Mouse (Mus musculus) megakaryocyte-erythroid progenitor cell, adult 5-6 weeks (primary cell): ENCODE measurements around the gene Cyba. TPM values are rescaled to one million over a fixed set of nuclear protein-coding genes. Genes with fewer than 3 reads are reported as not detected.
A peak's percentile ranks its signal among the peaks of the same experiment; 100 is the strongest.

ENCODE experiments used
- ATAC-seq: replicated peaks from 2 replicates; pipeline ENCODE4 v1.8.0; 2016; ENCODE audit warnings: mild to moderate bottlenecking, inconsistent platforms; ENCODE audit not compliant: severe bottlenecking, poor library complexity, low FRiP score, low TSS enrichment
- total RNA-seq, 2 experiments: library from RNA; stranded (forward) in 1 of 2; stranded (reverse) in 1 of 2; fragments of 200-1000, 215-1000 nt in 1 of 2; fragments of >200 nt in 1 of 2; fragmentation: Nextera tagmentation in 1 of 2; gene quantifications; 2 replicates each; pipeline ENCODE4 v1.2.3; 2014 to 2017

Gene Cyba
- total RNA-seq, 2 experiments from 2014 or later, result 25.4 to 69.7 TPM

DNA sequence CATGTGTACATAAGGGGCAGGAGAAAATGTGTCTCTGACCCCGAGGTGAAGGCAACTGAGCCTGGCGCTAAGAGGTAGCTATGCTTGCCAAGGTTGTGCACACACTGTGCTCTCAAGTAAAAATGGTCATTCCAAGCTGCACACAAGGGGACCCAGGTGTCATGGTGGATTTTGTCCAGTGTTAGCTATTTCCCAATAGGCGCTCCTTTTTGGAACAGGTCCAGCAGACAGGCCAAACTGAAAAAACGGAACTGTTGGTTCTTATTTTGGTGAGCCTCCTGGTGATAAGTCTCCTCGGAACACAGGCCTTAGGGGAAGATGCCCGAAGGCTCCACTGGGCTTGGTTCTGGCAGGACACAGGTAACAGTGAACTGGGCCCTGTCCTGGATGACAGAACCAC lies 21.7 kb upstream of the Cyba start:
- no peak for ATAC-seq

DNA sequence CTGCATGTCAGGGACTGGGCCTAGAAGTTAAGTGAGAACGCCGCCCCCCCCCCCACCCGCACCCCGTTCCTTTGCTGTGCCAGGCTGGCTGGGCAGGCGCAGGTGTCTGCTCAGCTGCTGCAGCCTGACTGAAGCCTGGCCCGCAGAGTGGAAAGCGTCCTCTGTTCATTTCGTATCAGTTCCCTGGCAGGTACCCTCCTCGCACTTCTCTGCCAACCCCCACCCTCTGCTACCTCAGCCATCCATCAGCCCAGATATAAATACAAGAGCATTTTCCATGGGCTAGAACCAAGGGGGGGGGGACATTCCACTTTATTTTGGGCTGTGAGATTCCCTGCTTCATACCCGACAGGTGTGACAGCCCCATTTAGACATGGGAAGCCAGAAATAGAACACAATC lies 19.4 kb upstream of the Cyba start:
- no peak for ATAC-seq

DNA sequence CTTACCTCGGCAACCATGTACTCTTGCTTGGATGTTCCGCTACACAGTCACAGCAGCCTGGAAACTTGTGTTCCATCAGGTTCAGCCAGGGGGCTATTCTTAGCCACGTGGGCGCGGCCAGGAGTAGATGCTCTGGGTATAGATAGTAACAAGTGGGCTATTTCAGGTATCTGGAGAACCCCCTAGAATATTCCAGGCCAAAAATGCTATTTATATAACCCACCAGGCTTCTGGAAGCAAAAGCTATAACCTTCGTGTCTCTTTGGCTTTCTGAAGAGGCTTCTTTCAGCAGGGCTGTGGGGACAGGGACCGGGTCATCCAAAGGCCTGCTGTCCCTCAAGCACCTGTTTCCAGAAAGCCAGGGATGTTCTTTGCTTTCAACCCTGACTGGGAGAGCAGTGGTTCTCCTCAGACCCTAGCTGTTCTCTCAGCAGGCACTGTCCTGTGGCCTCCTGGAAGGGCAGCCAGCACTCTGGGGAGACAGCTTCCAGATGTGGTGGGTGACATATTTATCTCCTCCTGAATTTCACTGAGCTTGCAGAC lies 18.5 kb upstream of the Cyba start:
- ATAC-seq, result no peak

DNA sequence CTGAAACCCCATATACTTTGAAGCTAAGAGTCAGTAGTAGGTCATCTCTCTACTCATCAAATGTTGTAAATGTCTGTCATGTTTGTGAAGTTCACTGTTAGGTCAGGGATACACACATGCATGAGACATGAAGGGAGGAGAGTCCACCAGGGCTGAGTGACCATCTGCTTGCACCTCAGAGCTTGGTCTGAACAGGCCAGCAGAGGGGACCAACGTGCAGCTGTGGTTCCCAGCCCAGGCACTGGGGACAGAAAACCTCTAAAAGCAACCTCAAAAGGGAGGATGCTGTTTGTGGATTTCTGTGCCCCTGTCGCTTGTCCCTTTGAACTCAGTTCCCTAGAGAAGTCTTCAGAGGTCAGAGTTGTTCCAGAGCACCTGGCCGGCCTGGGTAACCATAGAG lies 12.5 kb upstream of the Cyba start:
- ATAC-seq, result no peak

DNA sequence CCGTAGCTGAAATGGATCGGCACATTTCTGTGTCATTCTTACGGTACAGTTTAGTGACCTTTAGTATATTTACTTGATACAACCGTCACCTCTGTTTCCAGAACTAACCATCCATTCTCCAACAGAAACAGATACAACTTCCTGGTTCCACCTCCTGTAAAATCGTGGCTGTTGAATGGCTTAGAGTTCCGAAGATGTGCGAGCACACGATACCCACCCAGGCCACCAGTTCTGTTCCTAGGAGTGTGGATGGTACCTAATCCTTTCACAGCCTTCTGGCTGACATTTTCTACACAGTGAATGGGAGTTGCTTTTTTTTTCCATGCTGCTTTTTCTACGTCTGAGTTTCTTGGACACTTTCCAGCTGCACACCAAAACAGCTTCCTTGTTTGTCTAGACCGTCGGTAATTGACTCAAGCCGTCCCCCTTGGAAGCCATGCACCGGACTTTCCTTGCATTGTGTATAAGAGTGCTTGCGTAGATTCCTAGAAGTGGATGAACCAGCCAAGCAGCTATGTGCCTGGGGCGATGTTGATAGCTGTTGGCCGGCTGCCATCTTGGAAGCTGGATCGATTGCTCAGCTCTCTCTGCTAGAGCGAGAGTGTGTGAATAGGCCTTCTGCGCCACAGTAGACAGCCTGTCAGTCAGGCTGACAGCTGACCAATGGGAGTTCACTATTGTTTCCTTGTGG lies 11.5 kb upstream of the Cyba start:
- ATAC-seq, result peak; percentile 73

DNA sequence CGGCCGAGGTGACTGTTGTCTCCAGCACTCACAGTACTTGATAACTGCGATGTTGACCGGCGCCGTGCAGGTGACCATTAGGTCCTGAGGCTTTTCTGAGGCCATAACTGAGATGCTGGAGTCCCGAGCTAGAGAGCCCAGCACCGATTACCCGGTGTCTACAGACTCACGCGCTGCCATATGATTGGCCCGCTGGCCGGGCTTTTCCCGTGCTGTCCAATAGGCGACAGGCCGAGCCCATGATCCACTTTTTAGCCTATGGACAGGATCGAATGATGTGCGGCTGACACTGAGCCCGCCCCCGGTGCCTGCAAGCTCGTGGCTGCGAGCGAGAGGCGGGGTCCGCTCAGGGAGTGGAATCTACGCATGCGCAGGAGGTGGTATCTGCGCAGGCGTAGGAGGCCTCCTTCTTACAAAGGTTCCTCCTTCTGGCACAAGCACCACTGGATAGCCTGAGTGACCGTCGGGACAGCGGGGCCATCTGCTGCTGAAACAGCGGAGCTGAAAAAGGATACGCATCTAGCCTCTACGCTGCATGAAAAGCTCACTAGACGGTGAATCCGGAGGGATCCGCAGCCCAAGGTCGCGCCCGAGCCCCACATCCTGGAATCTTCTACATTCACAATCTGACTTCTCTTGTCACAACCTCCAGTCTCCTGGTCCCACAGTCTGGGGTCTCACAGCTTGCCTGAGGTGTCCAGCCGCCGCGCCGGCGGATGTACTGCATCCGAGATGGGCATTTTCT lies 10.7 kb upstream of the Cyba start, which contains the start of gene Mvd:
TSS of gene Mvd (minus strand) at position 161 of the 745 bp plus-strand sequence.
- peak; percentile 94 for ATAC-seq

DNA sequence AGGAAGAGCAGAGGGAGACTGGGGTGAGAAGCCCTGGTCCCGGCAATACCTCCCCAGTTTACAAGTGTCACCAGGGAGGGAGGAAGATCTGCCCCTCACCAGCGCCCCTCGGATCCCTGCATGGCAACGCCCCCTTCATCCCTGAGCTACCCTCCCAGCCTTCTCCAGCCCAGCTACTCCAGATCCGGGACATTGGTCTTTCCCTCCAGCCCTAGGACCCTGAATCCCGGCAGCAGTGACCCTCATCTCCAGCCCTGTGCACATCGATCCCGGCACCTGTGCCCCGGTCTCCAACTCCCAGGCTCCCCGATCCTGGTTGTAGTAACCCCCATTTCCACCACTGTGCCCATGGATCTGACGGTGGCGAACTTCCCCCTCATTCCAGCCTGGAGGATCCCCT lies 10.1 kb upstream of the Cyba start:
- no peak for ATAC-seq

DNA sequence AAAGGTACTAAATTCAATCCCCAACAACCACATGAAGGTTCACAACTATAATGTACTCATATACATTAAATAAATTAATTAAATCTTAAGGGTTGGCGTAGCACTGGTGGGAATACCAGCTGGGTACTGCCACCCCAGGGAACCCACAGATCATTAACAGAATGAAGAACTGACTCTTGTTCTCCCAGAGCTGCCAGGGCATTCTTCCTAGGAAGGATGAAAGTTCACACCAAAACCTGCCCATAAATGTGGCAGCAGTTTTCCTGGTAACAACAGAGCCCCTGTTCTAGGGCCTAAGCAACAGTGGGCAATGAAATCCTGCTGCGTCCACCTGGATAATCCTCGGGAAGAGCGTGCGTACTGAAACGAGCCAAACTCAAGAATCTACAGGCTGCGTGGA lies 9.6 kb upstream of the Cyba start:
- ATAC-seq, result no peak

DNA sequence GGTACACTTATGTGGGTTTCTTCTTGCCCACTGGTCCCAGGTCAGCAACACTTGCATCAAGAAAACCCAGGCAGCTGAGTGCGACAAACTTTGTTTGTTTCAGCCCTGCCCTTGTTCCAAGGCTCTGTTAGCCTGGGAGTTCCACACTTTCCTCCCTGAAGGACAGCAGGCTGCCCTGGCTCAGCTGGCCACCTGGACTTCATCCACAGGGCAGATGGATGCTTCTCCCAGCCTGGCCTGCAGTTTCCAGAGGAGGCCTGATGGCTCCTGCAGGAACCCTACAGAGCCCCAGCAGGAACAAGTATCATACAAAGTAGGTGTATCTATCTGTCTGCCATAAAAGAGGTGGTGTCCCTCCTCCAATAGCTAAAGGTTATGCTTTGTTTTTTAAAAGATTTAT lies 8.6 kb upstream of the Cyba start:
- no peak for ATAC-seq

DNA sequence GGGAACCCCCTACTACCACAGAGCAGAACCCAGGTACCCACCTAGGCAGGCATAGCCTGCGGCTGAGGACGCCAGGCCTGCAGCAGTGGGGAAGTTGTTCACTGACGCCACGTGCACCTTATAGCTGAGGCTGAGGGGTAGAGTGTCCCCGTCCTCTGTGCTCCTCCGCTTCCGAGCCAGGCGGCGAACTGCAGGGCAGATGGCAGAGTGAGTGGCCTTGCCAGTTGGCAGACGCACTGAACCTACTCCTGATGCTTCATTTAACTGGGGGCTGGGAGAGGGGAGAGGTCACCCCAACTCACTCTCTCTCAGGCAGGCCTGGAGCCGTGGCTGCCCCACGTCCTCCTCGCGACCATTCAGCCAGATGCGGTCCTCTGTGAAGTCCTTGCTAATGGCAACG lies 6.6 kb upstream of the Cyba start:
- no peak for ATAC-seq

DNA sequence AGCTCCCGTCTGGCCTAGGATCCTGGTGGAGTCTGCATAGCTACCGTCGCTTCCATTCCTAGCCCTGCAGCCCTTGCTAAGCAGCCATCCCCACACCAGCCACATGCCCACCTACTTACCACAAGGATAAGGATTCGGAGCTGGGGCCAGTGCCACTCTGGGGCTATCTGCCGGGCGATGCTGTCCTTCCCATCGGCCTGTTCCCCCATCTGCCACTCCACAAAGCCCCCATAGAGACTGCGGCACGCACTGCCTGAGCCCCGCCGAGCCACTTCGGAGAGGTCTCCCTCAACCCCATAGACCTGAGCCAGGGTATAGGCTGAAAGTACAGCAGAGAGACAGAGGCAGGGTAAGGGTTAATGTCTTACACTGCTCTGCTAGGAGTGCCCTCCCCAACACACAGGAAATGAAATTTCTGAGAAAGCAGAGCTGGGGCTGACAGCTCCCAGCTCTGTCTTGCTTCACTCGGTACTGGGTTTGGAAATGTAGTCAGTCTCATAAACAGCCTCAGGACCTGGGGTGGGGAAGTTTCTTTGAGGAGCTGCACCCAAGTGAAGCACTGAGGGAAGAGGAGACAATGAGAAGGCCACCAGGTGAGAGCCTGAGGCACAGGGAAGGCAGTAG lies 5.1 kb upstream of the Cyba start:
- ATAC-seq, result no peak

DNA sequence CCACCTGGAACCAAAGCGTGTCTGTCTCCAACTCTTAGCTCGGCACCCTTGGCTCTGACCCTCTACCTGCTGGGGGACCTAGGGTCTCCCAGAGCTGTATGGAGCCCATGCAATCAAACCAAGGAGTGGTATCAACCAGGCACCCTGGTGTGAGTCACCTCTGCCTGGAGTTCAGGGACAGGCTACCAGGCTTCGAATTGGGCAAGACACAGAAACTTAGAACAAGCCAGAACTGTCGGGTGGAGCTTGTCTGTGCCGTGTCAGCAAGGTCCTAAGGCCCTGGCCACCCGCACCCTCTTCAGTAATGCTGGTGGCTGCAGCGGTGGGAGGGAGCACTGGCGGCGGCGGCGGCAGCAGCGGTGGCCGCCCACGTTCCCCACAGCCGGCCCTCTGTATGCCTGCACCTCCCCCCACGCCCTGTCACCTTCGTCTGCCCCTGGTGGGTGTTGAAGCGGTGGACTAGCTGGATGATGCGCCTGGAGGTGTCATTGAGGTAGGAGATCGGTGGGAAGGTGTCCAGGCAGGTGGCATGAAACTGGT lies 3.9 kb upstream of the Cyba start:
- ATAC-seq, result no peak

DNA sequence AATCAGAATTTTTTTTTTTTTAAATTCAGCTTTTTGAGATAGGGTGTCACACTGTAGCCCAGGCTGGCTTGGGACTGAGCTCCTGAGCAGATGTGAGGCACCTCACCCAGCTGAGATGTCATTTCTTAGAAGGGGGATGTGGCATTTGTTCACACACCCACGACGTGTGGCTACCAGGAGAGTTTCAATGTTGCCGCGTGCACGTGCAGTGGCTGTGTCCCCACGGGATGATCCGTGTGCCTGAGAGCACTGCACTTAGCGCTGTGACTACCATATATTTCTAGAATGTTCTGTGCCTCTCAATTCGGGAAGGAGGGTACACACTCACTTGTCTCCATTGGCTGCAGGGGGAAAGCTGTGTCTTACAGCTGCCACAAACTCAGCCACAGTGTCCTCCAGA lies 3.4 kb upstream of the Cyba start:
- no peak for ATAC-seq

DNA sequence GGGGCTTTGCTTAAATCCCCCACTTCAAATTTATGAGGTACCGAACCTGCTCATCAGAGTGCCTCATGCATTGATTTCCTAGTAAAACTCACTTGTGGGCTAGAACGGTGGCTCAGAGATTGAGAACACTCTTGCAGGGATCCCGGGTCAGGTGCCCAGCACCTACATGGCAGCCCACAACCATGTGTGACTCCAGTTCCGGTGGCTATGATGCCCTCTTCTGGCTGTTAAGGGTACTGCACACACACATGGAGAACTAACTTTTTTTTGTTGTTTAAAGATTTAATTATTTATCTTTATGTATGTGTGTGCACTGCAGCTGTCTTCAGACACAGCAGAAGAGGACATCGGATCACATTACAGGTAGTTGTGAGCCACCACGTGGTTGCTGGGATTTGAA lies 2.6 kb upstream of the Cyba start:
- ATAC-seq, result no peak

DNA sequence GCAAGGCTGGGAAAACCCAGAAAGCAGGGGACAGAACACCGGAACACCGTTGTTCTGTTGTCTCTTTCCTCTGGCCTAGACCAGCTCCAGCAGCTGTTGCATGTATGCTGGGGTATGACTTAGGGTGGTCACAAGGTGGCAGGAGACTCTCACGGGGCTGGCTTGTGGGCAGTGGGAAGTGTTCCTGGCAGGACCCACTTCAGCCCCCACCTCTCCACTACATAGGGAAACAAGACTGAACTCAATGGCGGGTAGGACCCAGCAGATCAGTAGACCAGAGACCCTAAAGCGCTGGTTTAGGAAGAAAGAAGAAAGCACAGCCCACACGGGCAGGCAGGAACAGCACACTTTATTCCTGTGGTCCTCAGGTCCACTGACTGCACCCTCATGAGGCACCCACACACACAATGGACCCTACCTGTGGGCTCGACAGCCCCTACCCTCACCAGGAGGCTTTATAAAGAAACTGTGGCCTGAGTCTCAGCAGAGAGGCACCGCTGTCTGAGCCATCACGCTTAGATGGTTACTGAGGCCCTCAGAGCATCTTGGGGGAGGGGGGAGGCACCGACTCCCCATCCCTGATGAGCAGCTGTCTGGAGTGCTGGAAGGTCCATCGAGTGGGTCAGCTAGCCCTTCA lies 657 bp upstream of the Cyba start:
- peak; percentile 22; the same call in 1 of the 2 replicates for ATAC-seq

DNA sequence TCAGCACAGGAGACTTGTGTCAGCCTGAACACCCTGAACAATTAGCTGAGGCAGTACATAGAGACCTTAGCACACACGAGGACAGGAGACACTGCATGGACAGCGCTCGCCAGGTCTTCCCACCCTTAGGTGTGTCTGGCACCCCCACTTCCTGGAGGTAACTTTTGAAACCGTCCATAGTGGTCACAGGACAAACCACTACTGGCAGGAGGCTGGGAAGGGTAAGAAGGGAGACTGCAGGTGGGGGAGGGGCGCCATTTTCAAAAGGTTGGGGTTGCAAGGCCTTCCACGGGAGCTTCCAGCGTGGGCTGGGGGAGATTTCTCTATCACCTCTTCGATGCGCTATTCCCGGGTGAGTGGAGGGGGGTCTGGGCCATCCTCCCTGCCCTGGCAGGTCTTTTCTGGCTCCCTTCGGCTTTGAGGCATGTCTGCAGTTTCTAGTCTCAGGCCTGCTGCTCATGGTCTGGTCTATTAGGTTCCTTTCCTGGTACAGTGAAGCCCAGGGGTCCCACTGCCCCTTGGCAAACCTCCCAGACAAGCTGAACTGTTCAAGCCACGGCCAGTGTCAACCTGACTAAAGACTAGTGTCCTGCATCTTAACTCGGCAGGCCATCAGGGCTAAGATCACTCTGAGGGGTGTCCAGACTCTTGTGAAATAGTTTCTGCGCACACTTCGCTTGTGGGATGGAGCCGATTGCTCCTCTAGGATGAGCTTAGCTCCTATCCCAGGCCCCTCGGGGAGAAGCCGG lies 862 bp downstream of the Cyba start:
- ATAC-seq, result no peak

DNA sequence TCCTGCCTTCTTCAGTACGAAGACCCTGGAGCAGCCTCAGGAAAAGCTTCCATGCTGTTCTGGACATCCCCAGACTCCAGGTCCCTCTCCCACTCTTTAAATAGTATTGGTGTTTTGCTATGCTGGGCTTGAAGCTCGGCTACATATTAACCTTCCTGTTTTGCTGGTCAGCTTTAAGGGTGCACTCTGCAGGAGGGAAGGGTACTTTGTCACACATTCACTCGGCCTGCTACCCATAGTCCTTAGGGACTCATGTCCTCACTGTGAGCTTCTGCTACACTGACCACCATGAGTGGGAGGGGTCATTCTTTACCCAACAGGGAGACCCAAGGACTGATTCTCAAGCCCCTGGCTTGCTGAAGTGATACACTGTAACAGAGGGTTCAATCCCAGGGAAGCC lies 2.1 kb downstream of the Cyba start:
- no peak for ATAC-seq

DNA sequence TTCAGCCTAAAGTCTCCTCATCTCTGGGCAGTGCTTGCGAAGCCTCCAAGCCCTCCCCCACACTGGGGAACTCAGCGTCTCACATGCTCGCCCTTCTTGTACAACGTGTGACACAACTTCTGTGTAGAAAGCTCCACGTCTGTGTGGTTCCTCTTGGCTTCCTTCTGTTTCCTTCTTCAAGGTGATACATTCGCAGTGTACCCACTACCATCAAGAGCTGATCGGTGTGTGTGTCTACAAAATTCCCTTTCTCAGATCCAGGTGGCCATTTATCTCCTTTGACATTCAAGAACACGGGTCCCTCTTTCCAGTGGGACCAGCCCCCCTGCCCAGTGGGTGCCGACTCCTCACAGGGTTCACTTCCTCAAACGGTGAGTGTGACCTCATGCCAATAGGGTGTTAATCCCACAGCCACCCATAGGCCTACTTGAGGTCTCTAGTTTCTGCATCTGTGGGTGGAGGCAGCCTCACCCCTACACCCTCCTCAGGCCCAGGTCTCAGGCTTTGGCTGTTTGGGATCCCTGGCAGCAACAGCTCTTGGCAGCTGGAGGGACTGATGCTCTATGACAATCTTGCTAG lies 2.6 kb downstream of the Cyba start:
- no peak for ATAC-seq

DNA sequence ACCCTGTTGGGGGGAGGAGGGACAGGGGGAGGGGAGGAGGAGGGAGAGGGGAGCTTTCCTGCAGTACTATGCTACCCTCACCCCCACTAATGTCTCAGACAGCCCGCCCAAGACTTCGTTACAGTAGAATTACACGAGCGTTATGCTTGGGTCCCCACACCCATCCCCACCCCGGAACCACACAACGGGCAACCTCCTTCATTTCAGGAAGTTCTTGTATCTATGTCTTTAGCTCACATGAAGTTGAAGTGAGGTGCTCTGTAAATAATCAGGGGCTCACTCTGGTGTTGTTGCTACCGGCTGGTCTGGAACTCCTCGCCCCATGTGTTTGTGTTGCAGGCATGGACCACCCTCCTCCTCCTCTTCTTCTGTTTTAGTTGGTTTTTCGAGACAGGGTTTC lies 4.6 kb downstream of the Cyba start:
- ATAC-seq, result no peak
